13 mouse cellular contexts compared by ENCODE assay signal in the genomic region with DNA sequence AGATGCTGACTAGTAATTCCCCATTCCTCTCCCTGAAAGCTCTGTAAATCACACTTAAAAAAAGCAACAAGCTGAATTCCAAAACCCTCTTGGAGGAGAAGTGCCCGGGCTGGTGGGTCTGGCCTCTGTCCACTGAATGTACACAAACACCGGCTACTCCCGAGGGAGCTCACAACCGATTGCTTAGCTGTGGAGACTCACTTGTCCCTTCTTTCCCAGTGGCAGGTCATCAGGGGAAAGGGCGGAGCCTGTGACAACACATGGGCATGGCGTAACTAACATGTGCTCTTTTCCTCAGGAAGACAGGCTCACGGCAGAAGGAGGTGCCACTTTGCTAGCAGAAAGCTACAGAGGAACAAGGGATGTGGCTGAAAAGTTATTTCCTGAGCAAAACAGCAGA.
DNase-seq lines count a peak whose midpoint lies in the region; ATAC-seq and TF ChIP-seq lines count a peak whose summit lies in the region.
"Had no signal": no experiment of that assay in that cellular context is flagged by ENCODE, and none has a peak within 500 bp of the region (broad histone marks: within the 10 kb centered on the region; RNA-seq: fewer than 3 reads in every experiment).

No protein-coding gene starts in this region.

- H3K9me3 ChIP-seq in kidney, postnatal 0 days (replicated peaks; ENCODE audit: low read length) = no peaks in the 10 kb centered on the region
- no peaks in the 10 kb centered on the region for H3K9me3 ChIP-seq in hindbrain, embryonic 12.5 days (replicated peaks)
- no peaks in the 10 kb centered on the region for H3K9me3 ChIP-seq in lung, postnatal 0 days (ENCODE audit: low read length)
- H3K9me3 ChIP-seq: liver, embryonic 15.5 days; neural tube, embryonic 13.5 days had no signal

- no peaks in the 10 kb centered on the region for H3K4me1 ChIP-seq in kidney, postnatal 0 days (replicated peaks; ENCODE audit: insufficient read depth, low read length)
- peaks cover 19% of the 10 kb centered on the region for H3K4me1 ChIP-seq in hindbrain, embryonic 12.5 days
- H3K4me1 ChIP-seq in lung, postnatal 0 days (ENCODE audit: insufficient read depth, low read depth, low read length) = no peaks in the 10 kb centered on the region
- H3K4me1 ChIP-seq: liver, embryonic 15.5 days had no signal

- no peak overlapping the region for H3K4me2 ChIP-seq in kidney, postnatal 0 days (ENCODE audit: low read length)
- no peak overlapping the region for H3K4me2 ChIP-seq in hindbrain, embryonic 12.5 days (replicated peaks)
- H3K4me2 ChIP-seq in lung, postnatal 0 days (replicated peaks; ENCODE audit: low read depth, low read length) = no peak overlapping the region
- H3K4me2 ChIP-seq: liver, embryonic 15.5 days; neural tube, embryonic 13.5 days had no signal

- no peak overlapping the region for H3K4me3 ChIP-seq in kidney, postnatal 0 days (replicated peaks; ENCODE audit: low read depth, low read length)
- no peak overlapping the region for H3K4me3 ChIP-seq in hindbrain, embryonic 12.5 days
- no peak overlapping the region for H3K4me3 ChIP-seq in lung, postnatal 0 days (ENCODE audit: low read depth, low read length)
- H3K4me3 ChIP-seq: liver, embryonic 15.5 days; neural tube, embryonic 13.5 days had no signal

- no peak for ATAC-seq in kidney, postnatal 0 days (replicated peaks; ENCODE audit: low FRiP score, low read depth)
- peak; percentile 60; the same call in 1 of the 2 replicates for ATAC-seq in hindbrain, embryonic 12.5 days (ENCODE audit: low FRiP score)
- ATAC-seq in lung, postnatal 0 days = peak; percentile 54

- TF ChIP-seq CTCF in kidney, postnatal 0 days (IDR thresholded peaks at IDR 0.05; ENCODE audit: low read depth) = no peak
- TF ChIP-seq CTCF in lung, postnatal 0 days (IDR thresholded peaks at IDR 0.05) = no peak

- no peak for TF ChIP-seq EP300 in lung, postnatal 0 days (IDR thresholded peaks at IDR 0.05)

- DNase-seq in kidney, postnatal 0 days (ENCODE audit: low spot score) = peak; percentile 10
- DNase-seq in kidney, postnatal 14 days = no peak
- peak; percentile 55 for DNase-seq in lung, postnatal 0 days (ENCODE audit: low spot score)
- DNase-seq in retina, embryonic 14.5 days (ENCODE audit: low spot score) = peak; percentile 72
- DNase-seq in ovary, postnatal 14 days (ENCODE audit: low spot score) = no peak
- no peak for DNase-seq in gastrocnemius, adult 18-20 months (ENCODE audit: low spot score)
- DNase-seq in urinary bladder, postnatal 4 days (ENCODE audit: low spot score in 2 of 2) = no peak
- DNase-seq: cerebellum, adult 18-20 months; gastrocnemius, postnatal 25 days; kidney, adult 2 months had no signal

- 30% methylated on average over 7 of the region's 7 CpGs for WGBS in kidney, postnatal 0 days
- 35% methylated on average over 7 of the region's 7 CpGs for WGBS in hindbrain, embryonic 12.5 days
- 25% methylated on average over 7 of the region's 7 CpGs for WGBS in lung, postnatal 0 days

- H3K9ac ChIP-seq in kidney, postnatal 0 days (ENCODE audit: low read depth, low read length) = no peak overlapping the region
- no peak overlapping the region for H3K9ac ChIP-seq in hindbrain, embryonic 12.5 days
- no peak overlapping the region for H3K9ac ChIP-seq in lung, postnatal 0 days (replicated peaks; ENCODE audit: low read depth)
- H3K9ac ChIP-seq: liver, embryonic 15.5 days; neural tube, embryonic 13.5 days had no signal

- no peak overlapping the region for H3K27ac ChIP-seq in kidney, postnatal 0 days
- H3K27ac ChIP-seq in hindbrain, embryonic 12.5 days = peak overlapping the region; percentile 31; the same call in 1 of the 2 replicates
- H3K27ac ChIP-seq in lung, postnatal 0 days (ENCODE audit: low read length) = no peak overlapping the region
- H3K27ac ChIP-seq: liver, embryonic 15.5 days; neural tube, embryonic 13.5 days had no signal

- no peaks in the 10 kb centered on the region for H3K27me3 ChIP-seq in kidney, postnatal 0 days (ENCODE audit: insufficient read depth, low read length)
- no peaks in the 10 kb centered on the region for H3K27me3 ChIP-seq in hindbrain, embryonic 12.5 days
- no peaks in the 10 kb centered on the region for H3K27me3 ChIP-seq in lung, postnatal 0 days (replicated peaks; ENCODE audit: insufficient read depth, low read length)
- H3K27me3 ChIP-seq: liver, embryonic 15.5 days; neural tube, embryonic 13.5 days had no signal

- H3K36me3 ChIP-seq in kidney, postnatal 0 days (ENCODE audit: insufficient read depth, low read length) = no peaks in the 10 kb centered on the region
- no peaks in the 10 kb centered on the region for H3K36me3 ChIP-seq in hindbrain, embryonic 12.5 days
- no peaks in the 10 kb centered on the region for H3K36me3 ChIP-seq in lung, postnatal 0 days (ENCODE audit: insufficient read depth, low read length)
- H3K36me3 ChIP-seq: liver, embryonic 15.5 days; neural tube, embryonic 13.5 days had no signal

Comparison
In these comparisons a context has a peak if more than half of its experiments do, and no peak if none do; other contexts are left out.
1. DNase-seq: peak in kidney, postnatal 0 days (single experiment), lung, postnatal 0 days (single experiment) and retina, embryonic 14.5 days (single experiment); none in kidney, postnatal 14 days (single experiment), ovary, postnatal 14 days (single experiment), gastrocnemius, adult 18-20 months (single experiment) and urinary bladder, postnatal 4 days (0 of 2).